Mouse (Mus musculus) ES-E14 (cell line): ENCODE results near the gene Srpk2.

ENCODE experiments used
- CHD2 ChIP-seq: IDR thresholded peaks from 2 replicates; pipeline ENCODE4 v1.6.1; 2014; ENCODE audit warnings: mild to moderate bottlenecking, low read depth, low read length, inconsistent platforms
- HCFC1 ChIP-seq: IDR thresholded peaks from 2 replicates; pipeline ENCODE4 v1.6.1; 2012; ENCODE audit warnings: low read length, inconsistent platforms, borderline replicate concordance; ENCODE audit not compliant: insufficient read depth
- MAFK ChIP-seq: IDR thresholded peaks from 2 replicates; pipeline ENCODE4 v1.6.1; 2014; ENCODE audit warnings: mild to moderate bottlenecking, low read depth, low read length, inconsistent platforms; ENCODE audit not compliant: insufficient read depth
- ZC3H11A ChIP-seq: IDR thresholded peaks from 2 replicates; pipeline ENCODE4 v1.6.1; 2012; ENCODE audit warnings: low read depth, mild to moderate bottlenecking, inconsistent platforms, low read length, borderline replicate concordance
- ZNF384 ChIP-seq: IDR thresholded peaks from 2 replicates; pipeline ENCODE4 v1.6.1; 2012; ENCODE audit warnings: low read depth, low read length, inconsistent platforms

DNA sequence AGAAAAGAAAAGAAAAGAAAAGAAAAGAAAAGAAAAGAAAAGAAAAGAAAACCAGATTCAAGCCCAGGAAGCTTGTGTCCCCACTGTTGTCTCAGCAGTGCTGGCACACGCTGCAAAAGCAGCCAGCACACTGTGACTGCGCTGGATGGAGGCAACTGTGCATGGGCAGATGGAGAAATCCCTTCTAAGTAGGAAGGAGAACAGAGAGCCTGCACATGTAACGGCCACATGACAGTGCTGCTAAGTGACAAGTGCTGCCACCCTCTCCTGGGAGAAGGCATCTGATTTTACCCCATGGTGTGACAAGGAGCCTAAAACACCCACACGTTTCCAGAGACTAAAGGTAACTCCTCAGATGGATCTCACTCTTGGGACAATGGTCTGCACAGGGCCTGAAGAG is 166.6 kb downstream of the Srpk2 start:
- TF ChIP-seq ZC3H11A (no peak), ZNF384 (no peak), MAFK (no peak), CHD2 (no peak), HCFC1 (no peak)
